Mouse (Mus musculus) B cell, adult 2 months (primary cell): Measurements from ENCODE around the gene Pcdh9.

ENCODE experiments used
- DNase-seq, 2 experiments: peaks; one replicate each; pipeline ENCODE4 v3.0.0; 2022

Gene Pcdh9

DNA sequence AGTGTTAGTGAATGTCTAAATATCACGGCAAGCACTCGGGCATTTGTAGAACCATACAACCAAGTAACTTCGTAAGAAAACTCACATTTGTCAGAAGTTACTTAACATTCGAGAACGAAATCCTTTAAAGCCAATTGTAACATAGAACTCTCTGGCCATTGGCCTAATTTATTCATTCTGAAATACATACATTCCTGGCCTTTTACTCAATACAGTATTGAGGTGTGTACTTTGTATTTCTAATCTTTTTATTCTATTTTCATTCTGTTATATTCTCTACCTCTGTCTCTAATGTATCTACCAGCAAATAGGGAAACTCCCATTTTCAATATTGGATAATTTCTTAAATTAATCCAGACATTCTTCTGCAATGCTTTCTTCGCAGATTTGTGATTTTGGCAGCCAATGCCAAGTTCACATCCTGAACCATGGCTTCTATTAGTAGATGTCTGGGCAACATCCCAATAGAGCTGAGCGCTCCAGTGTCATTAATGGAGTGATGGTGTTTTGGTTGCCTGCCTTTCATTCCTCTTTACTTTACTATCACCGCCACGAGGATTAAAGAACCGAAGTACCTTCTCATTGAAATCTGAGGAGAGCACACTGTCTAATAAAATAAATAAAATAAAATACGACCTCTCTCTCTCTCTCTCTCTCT lies 346.4 kb downstream of the Pcdh9 start:
- no peak for DNase-seq

DNA sequence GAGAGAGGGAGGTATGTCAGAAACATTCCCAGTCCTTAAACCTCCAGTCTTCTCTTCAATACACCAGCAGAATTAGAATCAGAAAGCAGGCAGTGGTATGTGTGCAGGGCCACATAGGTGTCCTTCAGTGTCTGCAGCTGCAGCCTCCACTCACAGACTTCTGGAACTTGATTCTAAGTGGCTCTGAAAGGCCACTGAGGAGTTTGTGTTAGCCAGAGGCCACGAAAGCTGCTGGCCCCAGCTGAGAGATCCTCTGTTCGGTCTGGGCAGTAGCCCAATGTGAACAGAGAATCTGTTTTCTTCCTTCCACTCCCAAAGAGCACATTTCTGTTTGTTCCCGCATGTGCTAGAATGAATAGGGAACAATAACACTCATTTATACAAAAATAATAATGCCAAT lies 346.9 kb downstream of the Pcdh9 start:
- no peak for DNase-seq

DNA sequence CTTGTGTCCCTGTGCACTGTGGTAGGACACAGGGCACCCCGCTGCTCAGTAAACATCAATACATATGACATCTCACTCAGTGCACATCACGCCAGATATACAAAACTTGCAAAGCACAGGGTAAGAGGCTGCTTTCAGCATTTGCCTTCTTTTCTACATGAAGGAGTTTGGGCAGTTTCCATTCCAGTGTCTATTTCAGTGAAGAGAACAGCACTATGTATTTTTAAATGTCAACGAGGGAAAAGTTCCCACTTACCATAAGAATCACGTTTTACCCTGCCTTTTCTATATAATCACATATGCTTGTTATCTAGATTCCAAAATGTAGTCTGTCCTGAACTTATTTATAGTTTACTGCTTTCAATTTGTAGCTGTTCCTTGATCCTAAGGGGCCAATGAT lies 355.6 kb downstream of the Pcdh9 start:
- DNase-seq: no peak

DNA sequence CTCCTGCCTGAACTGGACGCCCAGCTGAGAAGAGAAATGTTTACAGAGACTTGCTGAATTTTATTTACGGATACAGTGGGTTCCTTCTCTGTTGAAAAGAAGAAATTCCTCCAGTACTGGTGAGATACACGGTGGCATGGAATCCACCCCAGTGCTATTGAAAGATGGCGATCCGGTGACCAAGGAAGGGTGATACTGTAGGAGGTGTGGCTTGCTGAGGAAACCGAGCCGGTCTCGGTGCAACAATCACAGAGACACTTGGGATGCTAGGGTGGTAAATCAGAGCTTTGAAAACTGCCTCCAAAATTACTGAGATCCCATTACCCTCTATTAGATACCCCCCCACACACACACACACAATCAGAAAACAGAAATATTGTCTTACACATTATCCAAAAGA lies 367.0 kb downstream of the Pcdh9 start:
- no peak for DNase-seq

DNA sequence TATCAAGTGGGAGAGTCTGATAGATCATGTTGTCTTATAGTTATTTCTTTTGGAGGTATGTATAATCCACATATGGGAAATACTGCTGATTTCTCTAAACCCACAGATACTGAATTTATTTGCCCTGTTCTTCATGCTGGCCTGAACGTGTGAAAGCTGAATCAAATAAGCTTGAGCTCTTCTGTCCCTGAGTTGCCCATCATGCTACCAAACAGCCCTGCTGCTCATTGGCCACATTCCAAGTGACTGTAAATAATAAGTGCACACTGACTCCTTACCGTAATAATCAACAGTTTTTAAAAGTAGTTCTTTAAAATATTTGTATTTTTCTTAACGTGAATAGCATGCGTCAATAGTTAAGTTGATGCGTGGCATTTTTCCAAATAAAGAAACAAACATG lies 370.3 kb downstream of the Pcdh9 start:
- no peak for DNase-seq

DNA sequence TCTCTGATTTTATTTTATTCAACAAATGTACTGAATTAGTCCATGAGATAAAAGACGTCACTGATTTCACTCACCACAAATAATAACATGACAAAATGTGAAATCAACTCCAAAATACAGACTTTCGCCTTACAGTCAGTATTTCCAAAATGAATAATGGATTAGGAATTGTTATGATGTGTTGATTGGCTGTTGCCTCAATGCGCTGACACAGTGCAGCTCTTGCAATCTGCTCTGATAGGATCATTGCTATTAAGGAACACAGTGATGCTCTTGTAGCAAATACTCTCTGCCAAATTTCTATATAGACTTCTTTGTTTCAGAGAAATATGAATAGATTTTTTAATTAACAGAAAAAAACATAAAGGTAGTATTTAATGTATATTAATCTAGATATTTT lies 373.8 kb downstream of the Pcdh9 start:
- no peak for DNase-seq

DNA sequence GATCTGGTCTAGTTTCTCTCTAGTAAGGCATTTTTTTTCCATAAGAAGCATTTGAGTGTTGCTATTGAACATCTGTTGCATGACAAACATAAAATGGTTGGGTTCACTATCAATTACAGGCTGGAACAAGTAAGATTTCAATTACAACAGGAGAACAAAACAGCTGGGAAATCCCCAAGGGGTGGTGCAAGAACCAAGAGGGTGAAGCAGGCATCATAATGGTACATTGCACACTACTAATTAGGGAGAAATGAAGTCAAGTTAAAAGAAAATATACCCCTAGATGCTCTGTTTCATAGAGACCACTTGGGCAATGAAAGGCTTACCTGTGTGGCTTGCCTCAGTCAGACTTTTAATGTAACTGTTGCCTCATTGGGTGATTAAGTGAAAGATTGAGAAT lies 384.4 kb downstream of the Pcdh9 start:
- no peak for DNase-seq

DNA sequence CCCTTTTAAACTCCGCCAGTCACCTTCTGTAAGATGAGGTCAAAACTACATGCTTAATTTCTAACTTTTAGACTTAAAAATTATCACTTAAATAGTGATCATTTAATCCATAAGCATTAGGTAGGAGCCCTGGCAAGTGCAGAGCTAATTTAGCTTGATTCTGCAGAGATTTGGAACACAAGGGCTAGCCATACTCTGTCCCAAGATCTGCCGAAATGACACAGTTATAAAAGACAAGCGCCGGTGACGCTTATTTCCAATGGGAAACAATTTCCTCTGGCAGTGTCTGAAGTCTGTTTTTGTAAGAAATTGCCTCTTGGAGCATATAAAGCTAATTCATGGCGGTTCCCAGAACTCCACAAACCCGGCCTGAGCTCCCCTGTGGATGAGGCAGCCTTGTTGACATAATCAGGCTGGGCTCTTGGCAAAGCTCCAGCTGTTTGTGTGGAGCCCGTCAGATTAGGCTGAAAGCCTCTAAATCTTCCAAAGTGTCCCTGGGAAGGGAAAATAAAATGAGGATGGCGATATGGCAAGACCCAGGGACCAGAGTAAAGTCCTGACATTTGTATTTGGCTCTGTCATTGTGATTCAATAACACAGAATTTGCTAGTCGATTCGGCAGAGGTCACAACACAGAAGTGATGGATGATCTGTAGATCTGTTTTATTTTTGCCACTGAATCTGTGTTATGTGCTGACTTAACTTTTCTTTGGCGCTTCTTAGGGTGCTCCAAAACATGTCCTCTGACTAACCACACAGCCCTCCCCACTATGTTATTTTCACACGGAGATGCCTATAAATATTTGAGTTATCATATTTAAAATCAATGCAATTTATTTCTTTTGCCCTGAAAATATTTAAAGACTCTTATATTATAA lies 391.4 kb downstream of the Pcdh9 start:
- no peak for DNase-seq

DNA sequence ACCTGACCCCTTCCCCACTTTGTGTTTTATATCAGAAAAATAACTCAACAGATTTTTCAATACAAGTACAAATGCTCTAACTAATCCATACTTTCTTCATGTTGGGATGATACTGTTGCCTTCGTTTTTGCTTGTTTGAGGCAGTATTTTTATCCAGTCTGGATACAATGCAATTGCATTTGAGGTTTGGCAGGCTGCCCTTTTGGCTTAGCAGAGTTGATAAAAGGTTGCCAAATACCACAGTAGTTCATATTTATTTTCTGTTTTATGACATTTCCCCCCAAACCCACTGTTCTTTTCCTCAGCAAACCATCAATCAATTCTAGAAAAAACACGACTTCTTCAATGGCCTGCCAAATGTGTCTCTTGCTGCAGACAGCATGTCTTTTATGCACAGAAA lies 415.5 kb downstream of the Pcdh9 start:
- DNase-seq: no peak

DNA sequence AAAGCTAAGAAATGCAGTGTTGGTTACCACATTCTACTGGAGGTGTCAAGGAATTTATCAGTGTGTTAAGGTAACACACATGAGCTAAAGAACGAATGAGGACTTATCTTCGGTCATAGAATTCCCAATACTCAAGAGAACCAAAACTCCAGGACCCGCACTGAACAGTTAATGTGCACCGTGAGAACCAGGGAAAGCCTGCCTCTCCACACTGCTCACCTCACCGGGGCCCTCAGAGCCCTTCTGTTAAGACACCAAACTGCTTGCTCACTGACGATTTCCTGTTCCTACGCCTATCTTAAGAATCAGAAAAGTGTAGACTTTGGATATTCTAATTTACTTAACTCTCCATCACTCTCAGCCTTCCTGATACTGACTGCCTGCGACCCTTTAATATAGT lies 418.0 kb downstream of the Pcdh9 start:
- no peak for DNase-seq

DNA sequence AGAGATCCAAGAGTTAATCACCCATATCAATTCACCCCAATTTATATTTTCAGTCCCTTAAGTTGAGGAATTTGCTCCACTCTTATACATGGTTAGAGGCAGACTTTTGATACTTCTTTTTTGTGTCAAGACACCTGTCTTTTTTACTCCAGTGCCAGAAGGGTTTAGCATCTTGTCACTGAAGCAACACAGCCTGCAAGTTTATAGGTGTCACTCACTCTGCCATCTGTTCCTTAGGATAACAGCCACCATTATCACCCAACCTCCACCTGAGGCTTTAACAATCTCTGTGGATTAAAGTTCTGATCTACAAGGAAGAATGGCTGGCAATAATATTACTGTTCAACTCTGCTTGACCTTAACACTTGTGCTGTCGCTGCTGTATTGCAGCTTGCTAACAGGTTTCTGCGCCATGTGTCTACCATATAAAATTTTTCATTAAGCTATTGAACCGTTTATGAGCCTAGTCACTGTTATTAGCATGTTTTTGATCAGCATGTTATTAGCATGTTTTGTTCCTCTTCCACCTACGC lies 427.1 kb downstream of the Pcdh9 start:
- DNase-seq: no peak

DNA sequence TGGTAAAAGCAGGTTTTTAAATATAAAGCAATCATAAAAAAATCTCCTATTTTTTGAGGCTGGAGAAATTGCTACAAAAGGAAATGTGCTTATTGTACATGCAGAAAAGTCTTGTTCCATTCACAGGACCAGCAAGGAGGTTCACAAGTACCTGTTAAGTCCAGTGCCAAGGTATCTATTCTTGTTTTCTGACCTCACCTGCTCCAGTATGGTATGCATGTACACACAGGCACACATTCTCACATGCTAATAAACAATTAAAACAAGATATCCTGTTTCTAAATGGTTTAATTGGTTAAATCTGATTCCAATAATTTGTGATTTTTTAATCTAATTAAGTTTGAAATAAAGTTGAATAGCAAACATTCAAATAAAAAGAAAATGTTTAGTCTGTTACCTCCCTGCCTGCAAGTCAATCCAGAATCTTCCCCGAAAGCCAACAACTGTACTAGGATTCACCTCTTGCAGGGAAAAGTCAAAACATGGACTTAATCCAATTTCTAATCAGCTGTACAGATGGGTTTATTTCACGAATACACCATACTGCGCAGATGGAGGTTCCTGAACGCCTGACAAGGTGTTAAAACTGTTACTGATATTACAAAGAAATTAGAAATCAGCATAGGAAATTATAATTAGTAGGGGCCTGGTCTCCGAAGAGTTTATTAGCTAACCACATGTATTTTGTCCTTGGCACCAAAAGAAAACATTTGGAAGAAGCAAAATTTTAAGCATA lies 439.4 kb downstream of the Pcdh9 start:
- no peak for DNase-seq

DNA sequence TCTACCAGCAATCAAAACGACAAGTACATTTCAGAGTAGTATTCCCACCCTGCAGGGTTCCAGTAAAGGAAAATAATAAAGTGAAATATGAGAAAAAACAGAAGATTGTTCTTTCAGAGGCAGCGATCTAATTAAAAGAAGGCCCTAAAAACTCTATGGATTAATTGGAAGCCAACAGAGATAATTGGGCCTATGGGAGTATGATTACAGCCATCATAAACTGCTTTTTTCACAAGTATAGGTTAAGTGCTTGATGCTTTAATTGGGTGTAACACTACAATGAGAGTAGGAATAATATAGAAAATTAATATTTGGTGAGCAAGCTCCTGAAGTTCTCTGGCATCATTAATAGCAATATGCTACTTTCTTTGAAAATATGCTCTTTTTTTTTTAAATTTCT lies 448.6 kb downstream of the Pcdh9 start:
- DNase-seq: no peak

DNA sequence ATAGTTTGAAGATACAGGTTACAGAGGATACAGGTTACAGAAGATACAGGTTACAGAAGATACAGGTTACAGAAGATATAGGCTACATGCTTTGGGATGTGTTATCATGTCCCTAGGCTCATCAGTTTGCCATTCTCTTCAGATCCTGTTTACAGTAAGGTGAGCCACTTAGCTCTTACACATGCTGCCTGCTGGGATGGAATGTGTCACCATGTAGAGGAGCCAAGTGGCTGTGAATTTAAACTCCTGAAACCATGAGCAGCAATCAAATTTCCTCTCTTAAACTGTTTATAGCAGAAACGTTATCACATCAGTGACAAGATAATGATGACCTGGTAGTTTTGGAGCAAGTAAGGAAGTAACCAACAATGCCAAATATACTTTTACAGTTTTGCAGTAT lies 453.3 kb downstream of the Pcdh9 start:
- no peak for DNase-seq

DNA sequence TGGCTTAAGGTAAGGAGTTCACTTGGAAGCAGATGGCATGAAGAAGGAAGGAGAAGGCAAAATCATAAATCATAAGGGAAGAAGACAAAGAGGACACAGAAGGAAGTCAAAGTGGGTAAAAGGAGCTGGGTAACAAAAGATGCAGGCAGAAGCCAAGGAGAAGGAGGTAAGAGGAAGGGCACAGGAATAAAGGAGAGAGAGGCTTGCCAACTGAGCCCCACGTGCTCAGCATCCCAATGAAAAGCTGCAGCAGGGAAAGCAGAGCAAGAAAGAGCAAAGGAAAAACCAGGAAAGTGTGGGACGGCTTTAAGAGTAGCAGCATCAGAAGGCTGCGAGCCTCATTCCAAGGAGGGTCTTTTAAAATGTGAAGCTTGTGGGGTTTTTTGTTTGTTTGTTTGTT lies 473.7 kb downstream of the Pcdh9 start:
- no peak for DNase-seq

DNA sequence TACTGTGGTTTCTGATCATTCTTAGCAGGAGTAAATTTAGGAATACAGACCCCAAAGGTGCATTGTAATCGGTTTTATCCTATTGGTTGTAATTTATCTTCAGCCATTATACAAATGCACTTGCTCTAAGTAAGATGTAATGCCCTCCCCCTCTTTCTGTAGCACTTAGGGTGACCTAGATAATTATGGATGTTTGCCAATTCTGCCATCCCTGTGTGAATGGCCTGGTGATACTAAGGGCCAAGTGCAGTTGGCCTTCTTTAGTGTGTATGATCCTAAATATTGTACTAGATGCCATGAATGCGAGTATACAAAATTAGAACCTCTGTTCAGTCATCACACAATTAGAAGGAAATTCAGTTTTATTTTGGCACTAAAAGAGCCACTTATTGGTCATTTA lies 475.0 kb downstream of the Pcdh9 start:
- no peak for DNase-seq

DNA sequence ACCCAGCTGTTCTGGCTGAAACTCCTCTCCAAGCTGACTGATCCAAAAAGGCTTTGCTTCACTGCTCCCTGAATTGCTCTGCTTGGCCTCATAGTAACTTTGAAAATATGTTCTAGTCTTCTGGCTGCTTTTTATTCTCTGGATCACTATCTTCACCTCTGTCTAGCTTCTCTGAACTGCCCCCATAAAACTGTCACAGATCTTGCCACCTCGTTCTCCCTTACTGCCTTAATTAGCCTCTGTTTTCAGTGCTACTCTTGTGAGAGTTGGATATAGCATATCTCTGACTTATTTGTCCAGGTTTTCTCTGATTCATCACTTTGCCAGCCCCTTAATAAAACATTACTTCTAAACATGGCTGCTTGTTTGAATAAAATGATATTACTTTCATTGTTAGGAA lies 481.2 kb downstream of the Pcdh9 start:
- no peak for DNase-seq

DNA sequence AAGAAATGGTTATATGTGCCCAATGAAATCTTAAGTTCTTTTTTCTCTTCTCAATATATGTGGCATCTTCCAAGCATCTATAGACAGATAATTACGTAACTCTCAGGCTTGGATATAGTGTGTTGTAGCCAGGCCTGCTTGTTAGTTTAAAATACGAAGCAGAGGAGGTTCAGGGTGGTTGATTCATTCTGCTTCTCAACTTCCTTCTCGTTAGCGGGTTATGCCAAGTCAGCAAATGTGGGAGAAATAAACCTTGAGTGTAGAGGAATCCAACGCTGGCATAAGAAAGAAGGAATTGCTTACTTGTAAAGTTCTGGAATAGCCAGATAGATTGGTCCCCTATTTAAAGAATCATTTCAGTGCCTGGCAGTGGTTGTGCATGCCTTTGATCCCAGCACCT lies 482.7 kb downstream of the Pcdh9 start:
- no peak for DNase-seq

DNA sequence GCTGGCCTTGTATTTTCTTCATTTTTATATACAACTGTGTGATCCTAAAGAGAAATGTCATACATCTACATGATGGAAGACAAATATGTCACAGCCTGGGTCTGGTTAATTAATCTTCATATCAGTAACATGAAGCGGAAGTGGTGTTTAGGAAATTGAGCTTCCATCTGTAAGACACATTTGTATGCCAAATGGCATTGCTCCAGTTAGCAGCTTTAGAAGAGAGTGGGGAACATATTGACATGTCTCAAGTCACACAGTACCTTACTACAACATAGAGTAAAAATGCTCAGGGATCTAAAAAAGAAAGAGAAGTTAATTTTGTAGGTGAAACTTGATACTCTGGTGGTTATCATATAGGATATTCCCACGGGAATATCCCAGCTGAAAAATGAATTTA lies 505.4 kb downstream of the Pcdh9 start:
- no peak for DNase-seq

DNA sequence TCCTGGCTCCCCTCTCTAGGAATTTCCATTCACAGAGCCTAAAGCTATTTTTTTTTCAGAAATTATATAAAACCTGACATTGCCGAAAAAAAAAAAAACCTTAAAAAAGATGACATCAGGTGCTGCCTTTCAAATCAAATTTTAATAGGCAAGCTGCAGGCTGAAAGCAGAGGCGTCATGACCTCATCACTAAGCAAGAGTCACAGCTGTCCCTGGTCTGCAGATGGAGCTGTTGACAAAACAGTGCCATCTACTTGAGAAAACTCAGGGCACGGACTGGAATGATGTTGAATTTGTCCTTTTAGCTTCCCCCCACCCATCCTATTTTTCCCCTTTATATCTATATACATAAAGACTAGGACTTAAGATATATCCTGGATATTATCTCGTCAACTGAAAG lies 509.3 kb downstream of the Pcdh9 start:
- no peak for DNase-seq

DNA sequence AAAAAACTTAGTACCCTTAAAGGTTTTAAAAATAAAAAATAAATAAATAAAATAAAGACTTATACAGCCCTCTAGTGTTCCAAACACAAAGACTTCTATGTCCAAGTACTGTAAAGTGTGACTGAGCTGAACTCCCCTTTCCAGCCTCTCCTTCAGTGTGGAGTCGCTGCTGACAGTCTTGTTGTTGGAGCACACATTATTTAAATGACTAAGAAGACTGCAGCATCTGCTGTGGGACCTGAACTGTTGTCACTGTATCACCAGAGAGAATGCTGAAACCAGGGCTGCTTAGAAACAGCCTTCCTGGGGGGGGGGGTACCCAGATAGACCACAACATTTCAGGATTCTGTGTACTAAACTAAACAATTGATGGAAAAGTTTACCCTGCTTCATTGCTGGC lies 509.7 kb downstream of the Pcdh9 start:
- DNase-seq: no peak

DNA sequence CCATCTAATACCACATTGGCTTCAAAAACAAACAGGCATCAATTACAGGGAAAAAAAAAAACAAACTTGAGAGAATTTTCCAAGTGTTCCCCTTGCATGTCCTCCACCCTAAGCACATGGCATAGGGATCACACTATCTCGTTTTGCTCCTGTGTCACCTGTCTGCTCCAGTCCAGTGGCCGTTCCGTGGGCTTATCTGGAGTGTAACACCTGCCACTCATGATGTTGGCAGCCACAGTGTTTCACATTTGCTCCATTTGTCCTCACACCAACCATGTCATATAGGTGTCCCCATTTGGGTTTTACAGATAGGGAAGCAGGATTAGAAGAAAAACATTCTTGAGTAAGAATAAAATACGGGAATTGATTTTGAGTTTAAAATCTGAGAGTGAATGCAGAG lies 514.3 kb downstream of the Pcdh9 start:
- no peak for DNase-seq

DNA sequence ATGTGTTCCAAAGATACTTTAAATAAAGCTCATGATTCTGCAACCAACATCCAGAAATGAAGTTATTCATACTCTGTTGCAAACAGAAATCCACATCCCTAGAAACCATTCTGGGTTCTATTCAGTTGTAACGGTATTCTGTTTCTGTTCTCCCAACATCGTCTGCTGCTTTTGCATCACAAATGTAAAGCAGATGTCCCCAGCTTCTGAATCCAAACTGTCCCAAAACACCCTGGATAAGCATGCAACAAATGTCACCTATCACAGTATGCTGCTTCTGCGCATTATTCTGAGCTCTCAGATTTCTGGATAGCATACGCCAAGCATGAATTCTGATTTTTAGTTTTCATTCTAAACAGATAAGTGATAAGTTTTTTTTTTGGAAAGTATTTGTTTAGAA lies 516.3 kb downstream of the Pcdh9 start:
- DNase-seq: no peak

DNA sequence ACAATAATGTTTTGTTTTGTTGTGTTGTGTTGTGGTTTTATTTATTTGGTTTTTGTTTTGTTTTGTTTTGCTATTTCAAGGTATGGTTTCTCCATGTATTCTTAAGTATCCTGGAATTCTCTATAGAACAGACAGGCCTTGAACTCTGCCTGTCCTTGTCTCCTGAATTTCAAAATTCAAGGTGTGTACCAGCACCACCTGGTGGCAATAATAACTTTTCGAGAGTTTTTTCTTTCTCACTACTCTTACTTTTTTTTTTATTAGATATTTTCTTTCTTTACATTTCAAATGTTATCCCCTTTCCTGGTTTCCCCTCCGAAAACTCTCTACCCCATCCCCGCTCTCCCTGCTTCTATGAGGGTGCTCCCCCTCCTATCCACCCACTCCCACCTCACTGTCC lies 536.3 kb downstream of the Pcdh9 start:
- no peak for DNase-seq
